ENCODE assay signal across 20 mouse cellular contexts in genomic region chr7:122338055-122338454, GRCm38 (mm10). TPM values are rescaled to one million over a fixed set of nuclear protein-coding genes. Genes with fewer than 3 reads are reported as not detected.
DNase-seq lines count a peak whose midpoint lies in the region; ATAC-seq and TF ChIP-seq lines count a peak whose summit lies in the region.
"Had no signal": no experiment of that assay in that cellular context is flagged by ENCODE, and none has a peak within 500 bp of the region (broad histone marks: within the 10 kb centered on the region; RNA-seq: fewer than 3 reads in every experiment).

No protein-coding gene starts in this region.

- H3K36me3 ChIP-seq in forebrain, postnatal 0 days (ENCODE audit: insufficient read depth) = no peaks in the 10 kb centered on the region
- no peaks in the 10 kb centered on the region for H3K36me3 ChIP-seq in forebrain, embryonic 11.5 days (ENCODE audit: control insufficient read depth, insufficient read depth, low read length)
- H3K36me3 ChIP-seq in limb, embryonic 13.5 days = no peaks in the 10 kb centered on the region
- no peaks in the 10 kb centered on the region for H3K36me3 ChIP-seq in limb, embryonic 10.5 days
- H3K36me3 ChIP-seq: embryonic facial prominence, embryonic 13.5 days; midbrain, embryonic 13.5 days; neural tube, embryonic 15.5 days had no signal

- no peaks in the 10 kb centered on the region for H3K9me3 ChIP-seq in forebrain, postnatal 0 days (ENCODE audit: low read length)
- H3K9me3 ChIP-seq in forebrain, embryonic 11.5 days (ENCODE audit: control insufficient read depth, low read length) = no peaks in the 10 kb centered on the region
- H3K9me3 ChIP-seq in limb, embryonic 13.5 days = no peaks in the 10 kb centered on the region
- no peaks in the 10 kb centered on the region for H3K9me3 ChIP-seq in limb, embryonic 10.5 days (replicated peaks)
- H3K9me3 ChIP-seq: embryonic facial prominence, embryonic 13.5 days; midbrain, embryonic 13.5 days; neural tube, embryonic 15.5 days had no signal

- H3K4me2 ChIP-seq in forebrain, postnatal 0 days (ENCODE audit: low read depth) = no peak overlapping the region
- H3K4me2 ChIP-seq in forebrain, embryonic 11.5 days (ENCODE audit: low read depth, low read length, severe bottlenecking) = no peak overlapping the region
- no peak overlapping the region for H3K4me2 ChIP-seq in limb, embryonic 13.5 days (replicated peaks)
- H3K4me2 ChIP-seq: embryonic facial prominence, embryonic 13.5 days; midbrain, embryonic 13.5 days; neural tube, embryonic 15.5 days had no signal

- no peak for TF ChIP-seq CTCF in forebrain, postnatal 0 days (IDR thresholded peaks at IDR 0.05; ENCODE audit: low read depth)
- no peak for TF ChIP-seq CTCF in brain, embryonic 14.5 days (IDR thresholded peaks at IDR 0.05; ENCODE audit: borderline replicate concordance, extremely low read depth, insufficient read depth, insufficient read length)

- no peak for TF ChIP-seq POLR2A in brain, embryonic 14.5 days (IDR thresholded peaks at IDR 0.05; ENCODE audit: borderline replicate concordance, extremely low read depth, insufficient read depth, insufficient read length, poor library complexity, severe bottlenecking)

- no peaks in the 10 kb centered on the region for H3K27me3 ChIP-seq in forebrain, postnatal 0 days (ENCODE audit: insufficient read depth, low read length)
- no peaks in the 10 kb centered on the region for H3K27me3 ChIP-seq in forebrain, embryonic 11.5 days (ENCODE audit: control insufficient read depth, insufficient read depth, low read length)
- 0 out of 2 replicates have a peak, but pooled peaks cover 4% of the 10 kb centered on the region for H3K27me3 ChIP-seq in limb, embryonic 13.5 days
- H3K27me3 ChIP-seq in limb, embryonic 10.5 days (ENCODE audit: low read depth, poor library complexity, severe bottlenecking) = no peaks in the 10 kb centered on the region
- H3K27me3 ChIP-seq: embryonic facial prominence, embryonic 13.5 days; midbrain, embryonic 13.5 days; neural tube, embryonic 15.5 days had no signal

- no peak overlapping the region for H3K9ac ChIP-seq in forebrain, postnatal 0 days
- no peak overlapping the region for H3K9ac ChIP-seq in forebrain, embryonic 11.5 days (ENCODE audit: low read length)
- H3K9ac ChIP-seq in limb, embryonic 13.5 days = no peak overlapping the region
- H3K9ac ChIP-seq: embryonic facial prominence, embryonic 13.5 days; liver, embryonic 14.5 days; midbrain, embryonic 13.5 days; neural tube, embryonic 15.5 days had no signal

- 47% methylated on average over 3 of the region's 3 CpGs for WGBS in forebrain, postnatal 0 days
- 76% methylated on average over 3 of the region's 3 CpGs for WGBS in forebrain, embryonic 11.5 days
- 41% methylated on average over 3 of the region's 3 CpGs for WGBS in limb, embryonic 13.5 days
- 88% methylated on average over 3 of the region's 3 CpGs for WGBS in limb, embryonic 10.5 days

- H3K4me3 ChIP-seq in forebrain, postnatal 0 days (ENCODE audit: low read depth, low read length) = no peak overlapping the region
- H3K4me3 ChIP-seq in forebrain, embryonic 11.5 days (ENCODE audit: low read depth, low read length) = no peak overlapping the region
- no peak overlapping the region for H3K4me3 ChIP-seq in limb, embryonic 13.5 days
- no peak overlapping the region for H3K4me3 ChIP-seq in limb, embryonic 10.5 days
- H3K4me3 ChIP-seq: embryonic facial prominence, embryonic 13.5 days; midbrain, embryonic 13.5 days; myocyte; neural tube, embryonic 15.5 days had no signal

- 0 out of 2 replicates have a peak overlapping the region, but pooled peaks have one; percentile 10 for H3K27ac ChIP-seq in forebrain, postnatal 0 days (ENCODE audit: low read depth, low read length)
- no peak overlapping the region for H3K27ac ChIP-seq in forebrain, embryonic 11.5 days (ENCODE audit: low read depth, low read length)
- H3K27ac ChIP-seq in limb, embryonic 13.5 days = no peak overlapping the region
- H3K27ac ChIP-seq in limb, embryonic 10.5 days = no peak overlapping the region
- H3K27ac ChIP-seq: embryonic facial prominence, embryonic 13.5 days; kidney, postnatal 0 days; liver, embryonic 14.5 days; macrophage; midbrain, embryonic 13.5 days; neural tube, embryonic 15.5 days had no signal

- H3K4me1 ChIP-seq in forebrain, postnatal 0 days (ENCODE audit: insufficient read depth) = peaks cover 4% of the 10 kb centered on the region; the same call in 1 of the 2 replicates
- no peaks in the 10 kb centered on the region for H3K4me1 ChIP-seq in forebrain, embryonic 11.5 days (replicated peaks; ENCODE audit: control insufficient read depth, insufficient read depth, low read length)
- peaks cover 11% of the 10 kb centered on the region for H3K4me1 ChIP-seq in limb, embryonic 13.5 days
- no peaks in the 10 kb centered on the region for H3K4me1 ChIP-seq in limb, embryonic 10.5 days
- H3K4me1 ChIP-seq: embryonic facial prominence, embryonic 13.5 days; midbrain, embryonic 13.5 days had no signal

- ATAC-seq in forebrain, postnatal 0 days = peak; percentile 59
- no peak for ATAC-seq in forebrain, embryonic 11.5 days (replicated peaks; ENCODE audit: low FRiP score)
- peak; percentile 51; the same call in 1 of the 2 replicates for ATAC-seq in limb, embryonic 13.5 days (ENCODE audit: low FRiP score, low read depth)
- no peak for ATAC-seq in granulocyte monocyte progenitor cell, adult 5-6 weeks (replicated peaks; ENCODE audit: poor library complexity, severe bottlenecking)
- ATAC-seq in megakaryocyte, adult 5-6 weeks (ENCODE audit: poor library complexity, severe bottlenecking) = no peak
- ATAC-seq: midbrain, embryonic 13.5 days had no signal

- no peak for DNase-seq in forebrain, postnatal 0 days
- DNase-seq in forebrain, embryonic 11.5 days (ENCODE audit: low spot score) = no peak
- DNase-seq in limb, embryonic 10.5 days (ENCODE audit: low spot score) = no peak
- DNase-seq in brain, embryonic 14.5 days (ENCODE audit: low read depth) = peak; percentile 60
- peak; percentile 72 to 82 for DNase-seq in cerebellum, postnatal 10 days
- DNase-seq: adrenal gland, postnatal 25 days; heart, adult 18-20 months; heart, postnatal 36 days; kidney, adult 11 months; thymus, postnatal 25 days had no signal

RNA-seq across cellular contexts. Expression of gene Prkcb, which starts 49.5 kb away (rescaled TPM):
- 182 and 207 TPM in 2 replicates for total RNA-seq in forebrain, postnatal 0 days (2014; rRNA removed)
- polyA plus RNA-seq in forebrain, postnatal 0 days (2015; fragmentation: Nextera tagmentation; extraction: Ambion mirVana) = 91.8 and 145 TPM in 2 replicates
- 10.0 and 13.0 TPM in 2 replicates for polyA plus RNA-seq in forebrain, embryonic 11.5 days (2014; fragmentation: Nextera tagmentation; extraction: Ambion mirVana)
- 5.5 and 5.9 TPM in 2 replicates for polyA plus RNA-seq in limb, embryonic 13.5 days (2015; fragmentation: Nextera tagmentation; extraction: Ambion mirVana)
- 3.7 and 6.0 TPM in 2 replicates for polyA plus RNA-seq in limb, embryonic 10.5 days (2016; fragmentation: Nextera tagmentation; extraction: Ambion mirVana)
- polyA plus RNA-seq in brain, embryonic 14.5 days (2012; rRNA removed) = 44.9 and 74.2 TPM in 2 replicates
- 22.6 and 25.8 TPM in 2 replicates for total RNA-seq in granulocyte monocyte progenitor cell, adult 5-6 weeks (2014; fragmentation: Nextera tagmentation)
- 21.4 and 27.1 TPM in 2 replicates for total RNA-seq in granulocyte monocyte progenitor cell, adult 5-6 weeks (2017)
- total RNA-seq in megakaryocyte, adult 5-6 weeks (2015) = 131 and 135 TPM in 2 replicates
- 85.9 and 96.3 TPM in 2 replicates for total RNA-seq in megakaryocyte, adult 5-6 weeks (2017)

Comparison
In these comparisons a context has a peak if more than half of its experiments do, and no peak if none do; other contexts are left out.
1. ATAC-seq: peak in forebrain, postnatal 0 days (single experiment) and limb, embryonic 13.5 days (single experiment); none in forebrain, embryonic 11.5 days (single experiment), granulocyte monocyte progenitor cell, adult 5-6 weeks (single experiment) and megakaryocyte, adult 5-6 weeks (single experiment).
2. DNase-seq: peak in brain, embryonic 14.5 days (single experiment) and cerebellum, postnatal 10 days (2 of 2); none in forebrain, postnatal 0 days (single experiment), forebrain, embryonic 11.5 days (single experiment) and limb, embryonic 10.5 days (single experiment).